Mouse (Mus musculus): ENCODE measurements around the gene Vwf.

Gene Vwf

GRCm38 (mm10) chr6:125729986-125730535 lies 183.5 kb downstream of the Vwf start:
- CTCF ChIA-PET: no interaction called here
